Mouse (Mus musculus) heart, postnatal 25 days (tissue): ENCODE results near the gene Als2cr12. TPM values are rescaled to one million over a fixed set of nuclear protein-coding genes. Genes with fewer than 3 reads are reported as not detected.
"Not testable (repeated sequence)": the region's sequence is repeated elsewhere in the genome, so short reads cannot be mapped to it uniquely, and the experiment has no call there.

Experiments
- DNase-seq: peaks from one replicate; pipeline ENCODE4 v3.0.0; 2022; ENCODE audit warnings: low spot score
- intact Hi-C: fragments of 180-260 bp; cut with DNase I; formaldehyde crosslinking; loops from one replicate; pipeline ENCODE4 v1.15.1; 2025
- total RNA-seq, 2 experiments: library from RNA; stranded (reverse); gene quantifications; 2 replicates each; pipeline ENCODE4 v1.2.3; 2021

Gene Als2cr12
- total RNA-seq, 2 experiments from 2014 or later, result not detected

- DNase-seq, intact Hi-C loops: not testable (repeated sequence)
Observed at GRCm38 (mm10) chr1:58691718-58692117, 4.1 kb downstream of the Als2cr12 start.

GRCm38 (mm10) chr1:58690834-58691488, 4.8 kb downstream of the Als2cr12 start:
- DNase-seq, intact Hi-C loops: not testable (repeated sequence)

- intact Hi-C loops, result no loop called here
- no peak for DNase-seq
Observed at GRCm38 (mm10) chr1:58690006-58690744, 5.6 kb downstream of the Als2cr12 start.

GRCm38 (mm10) chr1:58689426-58689825, 6.4 kb downstream of the Als2cr12 start:
- intact Hi-C loops, result no loop called here

GRCm38 (mm10) chr1:58678412-58678811, 17.4 kb downstream of the Als2cr12 start:
- intact Hi-C loops, result loop anchor here (5.0 kb wide), 1 partner anchor 199 kb away; no protein-coding TSS in a partner anchor

More at GRCm38 (mm10) chr1:58689426-58689825, 6.4 kb downstream of the Als2cr12 start:
- no peak for DNase-seq

GRCm38 (mm10) chr1:58677575-58677974, 18.2 kb downstream of the Als2cr12 start:
- intact Hi-C loops, result loop anchor here (2.0 to 5.0 kb wide), 2 partner anchors 115 to 200 kb away; no protein-coding TSS in a partner anchor
- DNase-seq, result no peak

More at GRCm38 (mm10) chr1:58678412-58678811, 17.4 kb downstream of the Als2cr12 start:
- DNase-seq, result not testable (repeated sequence)

GRCm38 (mm10) chr1:58675011-58675410, 20.8 kb downstream of the Als2cr12 start:
- intact Hi-C loops, result loop anchor here (5.0 kb wide), 1 partner anchor 202 kb away; no protein-coding TSS in a partner anchor
- no peak for DNase-seq

- intact Hi-C loops, result no loop called here
- no peak for DNase-seq
Observed at GRCm38 (mm10) chr1:58672116-58672515, 23.7 kb downstream of the Als2cr12 start.

- intact Hi-C loops, DNase-seq: not testable (repeated sequence)
Observed at GRCm38 (mm10) chr1:58669635-58670034, 26.2 kb downstream of the Als2cr12 start.

- intact Hi-C loops, result no loop called here
- DNase-seq, result no peak
Observed at GRCm38 (mm10) chr1:58668191-58668590, 27.6 kb downstream of the Als2cr12 start.

- DNase-seq, intact Hi-C loops: not testable (repeated sequence)
Observed at GRCm38 (mm10) chr1:58663365-58663764, 32.4 kb downstream of the Als2cr12 start.

- intact Hi-C loops, DNase-seq: not testable (repeated sequence)
Observed at GRCm38 (mm10) chr1:58662671-58663070, 33.1 kb downstream of the Als2cr12 start.

GRCm38 (mm10) chr1:58652480-58653403, 43.0 kb downstream of the Als2cr12 start:
- peak; percentile 44 for DNase-seq
- intact Hi-C loops, result loop anchor here (1.0 kb wide), 1 partner anchor 59 kb away; the partner anchor contains the start of gene Cflar

GRCm38 (mm10) chr1:58651571-58652456, 44.0 kb downstream of the Als2cr12 start:
- intact Hi-C loops, result loop anchor here (1.0 kb wide), 1 partner anchor 59 kb away; the partner anchor contains the start of gene Cflar
- not testable (repeated sequence) for DNase-seq

GRCm38 (mm10) chr1:58628847-58629246, 66.9 kb downstream of the Als2cr12 start:
- DNase-seq, intact Hi-C loops: not testable (repeated sequence)

GRCm38 (mm10) chr1:58621996-58622748, 73.6 kb downstream of the Als2cr12 start:
- no peak for DNase-seq

GRCm38 (mm10) chr1:58621251-58621650, 74.5 kb downstream of the Als2cr12 start:
- intact Hi-C loops, result no loop called here

More at GRCm38 (mm10) chr1:58621996-58622748, 73.6 kb downstream of the Als2cr12 start:
- intact Hi-C loops, result no loop called here

GRCm38 (mm10) chr1:58618766-58619165, 77.0 kb downstream of the Als2cr12 start:
- intact Hi-C loops, result no loop called here
- no peak for DNase-seq

More at GRCm38 (mm10) chr1:58621251-58621650, 74.5 kb downstream of the Als2cr12 start:
- DNase-seq, result no peak
